Mouse (Mus musculus) olfactory bulb, adult 2 months (tissue): ENCODE results near the gene Gm3336.

Source experiments
- CTCF ChIP-seq: fragments of 200-500 bp; IDR thresholded peaks from 2 replicates; pipeline ENCODE4 v1.5.1; 2012; ENCODE audit warnings: low read depth, mild to moderate bottlenecking, low read length, moderate library complexity; ENCODE audit not compliant: insufficient read depth
- POLR2A ChIP-seq: fragments of 200-500 bp; IDR thresholded peaks from 2 replicates; pipeline ENCODE4 v1.6.1; 2012; ENCODE audit warnings: mild to moderate bottlenecking, low read depth, low read length, moderate library complexity; ENCODE audit not compliant: insufficient read depth

- no peak for TF ChIP-seq CTCF
- no peak for TF ChIP-seq POLR2A
Observed at GRCm38 (mm10) chr8:70675336-70675735, 43.0 kb upstream of the Gm3336 start.
